Mouse (Mus musculus): ENCODE measurements around the gene Ephb4. TPM values are rescaled to one million over a fixed set of nuclear protein-coding genes. Genes with fewer than 3 reads are reported as not detected.

Ephb4 gene
- total RNA-seq, 2 experiments from 2014 or later, result 4.9 to 6.8 TPM

- Histone ChIP-seq H3K27ac (peak within 1 kb of the TSS; percentile 50; the same call in 1 of the 2 replicates), H3K4me3 (peak within 1 kb of the TSS; percentile 42)
- no peak; the same call in 1 of the 2 replicates for TF ChIP-seq CTCF (IDR thresholded peaks at IDR 0.05)
- peak; percentile 56 to 62 for DNase-seq (ENCODE audit: extremely low spot score in 1 of 2, low spot score in 2 of 2)
- intact Hi-C loops (cut with DNase I), result no loop called here
Observed at GRCm38 (mm10) chr5:137314193-137315083, 35.5 kb upstream of the Ephb4 start, which contains the start of gene Trip6. Gene Trip6 (minus strand): TSS chr5:137314404.

GRCm38 (mm10) chr5:137315084-137315903, 34.6 kb upstream of the Ephb4 start:
- DNase-seq (ENCODE audit: extremely low spot score in 1 of 2, low spot score in 2 of 2), result no peak
- TF ChIP-seq CTCF (IDR thresholded peaks at IDR 0.05), result peak; percentile 47

GRCm38 (mm10) chr5:137317361-137317760, 32.5 kb upstream of the Ephb4 start:
- Histone ChIP-seq H3K4me3 (no peak overlapping the region), H3K27ac (no peak overlapping the region)
- intact Hi-C loops (cut with DNase I), result no loop called here
- no peak for DNase-seq (ENCODE audit: extremely low spot score in 1 of 2, low spot score in 2 of 2)
- no peak for TF ChIP-seq CTCF (IDR thresholded peaks at IDR 0.05)

More at GRCm38 (mm10) chr5:137315084-137315903, 34.6 kb upstream of the Ephb4 start:
- intact Hi-C loops (cut with DNase I), result no loop called here
- Histone ChIP-seq H3K27ac (no peak overlapping the region), H3K4me3 (no peak overlapping the region)

GRCm38 (mm10) chr5:137318570-137318969, 31.3 kb upstream of the Ephb4 start:
- intact Hi-C loops (cut with DNase I), result no loop called here
- no peak for DNase-seq (ENCODE audit: extremely low spot score in 1 of 2, low spot score in 2 of 2)
- no peak overlapping the region for H3K4me3 ChIP-seq
- TF ChIP-seq CTCF (IDR thresholded peaks at IDR 0.05), result no peak
- H3K27ac ChIP-seq, result no peak overlapping the region

GRCm38 (mm10) chr5:137320996-137321395, 28.9 kb upstream of the Ephb4 start:
- intact Hi-C loops (cut with DNase I), result no loop called here
- no peak for DNase-seq (ENCODE audit: extremely low spot score in 1 of 2, low spot score in 2 of 2)
- no peak for TF ChIP-seq CTCF (IDR thresholded peaks at IDR 0.05)
- H3K27ac ChIP-seq, result no peak overlapping the region
- no peak overlapping the region for H3K4me3 ChIP-seq

GRCm38 (mm10) chr5:137330910-137331309, 19.0 kb upstream of the Ephb4 start:
- no peak for DNase-seq (ENCODE audit: extremely low spot score in 1 of 2, low spot score in 2 of 2)
- TF ChIP-seq CTCF (IDR thresholded peaks at IDR 0.05), result no peak
- Histone ChIP-seq H3K4me3 (no peak overlapping the region), H3K27ac (no peak overlapping the region)
- intact Hi-C loops (cut with DNase I), result loop anchor here (10.0 kb wide), 2 partner anchors 264 to 834 kb away; partner anchors contain the start of gene Cops6

- no peak for DNase-seq (ENCODE audit: extremely low spot score in 1 of 2, low spot score in 2 of 2)
- no peak for TF ChIP-seq CTCF (IDR thresholded peaks at IDR 0.05)
- intact Hi-C loops (cut with DNase I), result loop anchor here (10.0 kb wide), 2 partner anchors 262 to 832 kb away; partner anchors contain the start of gene Cops6
- Histone ChIP-seq H3K4me3 (peak overlapping the region; percentile 59), H3K27ac (peak overlapping the region; percentile 55)
Observed at GRCm38 (mm10) chr5:137332857-137333511, 16.9 kb upstream of the Ephb4 start.

- TF ChIP-seq CTCF (IDR thresholded peaks at IDR 0.05), result peak; percentile 80
Observed at GRCm38 (mm10) chr5:137333512-137334174, 16.3 kb upstream of the Ephb4 start, which contains the start of gene Slc12a9. Gene Slc12a9 (minus strand): TSS chr5:137333597.

GRCm38 (mm10) chr5:137334317-137334716, 15.6 kb upstream of the Ephb4 start:
- peak overlapping the region; percentile 59; the same call in 1 of the 2 replicates for H3K4me3 ChIP-seq
- intact Hi-C loops (cut with DNase I), result loop anchor here (2.0 to 10.0 kb wide), 3 partner anchors 168 to 830 kb away; partner anchors contain the start of genes Cops6 and Pop7
- no peak for DNase-seq (ENCODE audit: extremely low spot score in 1 of 2, low spot score in 2 of 2)
- no peak for TF ChIP-seq CTCF (IDR thresholded peaks at IDR 0.05)
- H3K27ac ChIP-seq, result no peak overlapping the region

More at GRCm38 (mm10) chr5:137333512-137334174, 16.3 kb upstream of the Ephb4 start, which contains the start of gene Slc12a9:
- DNase-seq (ENCODE audit: extremely low spot score in 1 of 2, low spot score in 2 of 2), result peak; percentile 88 to 90
- intact Hi-C loops (cut with DNase I), result loop anchor here (2.0 to 10.0 kb wide), 3 partner anchors 169 to 831 kb away; partner anchors contain the start of genes Cops6 and Pop7
- Histone ChIP-seq H3K4me3 (peak within 1 kb of the TSS; percentile 59), H3K27ac (peak within 1 kb of the TSS; percentile 55)

GRCm38 (mm10) chr5:137335066-137335465, 14.8 kb upstream of the Ephb4 start:
- Histone ChIP-seq H3K4me3 (no peak overlapping the region), H3K27ac (no peak overlapping the region)
- DNase-seq (ENCODE audit: extremely low spot score in 1 of 2, low spot score in 2 of 2), result no peak
- intact Hi-C loops (cut with DNase I), result loop anchor here (2.0 to 10.0 kb wide), 4 partner anchors 168 to 830 kb away; partner anchors contain the start of genes Cops6, Pop7 and Ppp1r35
- TF ChIP-seq CTCF (IDR thresholded peaks at IDR 0.05), result no peak
